Comparison of ENCODE assay signal across 8 mouse cellular contexts in the genomic region with DNA sequence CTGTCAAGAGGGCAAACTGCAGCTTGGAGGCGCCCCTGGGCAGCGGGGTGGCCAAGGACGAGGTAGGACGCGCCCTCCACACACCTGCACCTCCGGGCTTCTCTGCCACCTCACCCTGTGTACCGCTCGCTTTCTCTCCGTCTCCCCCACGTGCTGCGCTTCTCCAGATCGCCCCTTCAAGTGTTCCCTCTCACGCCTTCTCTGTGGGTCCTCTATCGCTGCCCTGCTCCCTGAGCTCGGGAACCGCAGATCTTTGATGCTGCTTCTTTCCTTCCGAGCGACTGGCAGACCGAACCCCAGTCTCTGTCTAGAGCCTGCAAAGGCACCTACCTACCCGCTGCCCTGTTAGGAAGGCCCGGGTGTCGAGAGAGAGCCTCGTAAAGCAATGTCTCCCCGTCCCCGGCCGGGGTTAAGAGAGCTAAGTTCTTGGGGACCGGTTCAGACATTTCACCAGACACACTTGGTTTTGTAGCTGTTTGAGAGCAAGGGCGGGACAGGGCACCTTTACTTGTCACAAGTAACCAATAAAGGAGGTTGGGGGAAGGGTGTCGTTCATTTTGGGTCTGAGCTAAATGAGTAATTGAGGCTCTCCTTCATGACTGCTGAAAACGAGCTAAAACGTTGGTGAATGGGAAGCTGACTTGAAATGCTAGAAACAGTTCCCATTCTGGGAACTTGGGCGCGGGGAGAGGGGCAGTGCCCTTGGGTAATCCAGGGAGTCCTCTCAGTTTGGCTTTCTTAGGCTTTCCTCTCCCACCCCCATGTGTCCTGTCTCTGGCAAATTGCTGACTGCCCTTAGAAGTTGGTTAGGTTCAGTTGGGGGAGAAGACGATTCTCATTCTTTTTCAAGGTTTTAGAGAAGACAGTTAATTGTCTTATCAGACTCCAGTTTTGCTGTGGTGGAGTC.
DNase-seq lines count a peak whose midpoint lies in the region; ATAC-seq and TF ChIP-seq lines count a peak whose summit lies in the region.

No protein-coding gene starts in this region.

- no peaks in the 10 kb centered on the region for H3K9me3 ChIP-seq in forebrain, embryonic 15.5 days
- no peaks in the 10 kb centered on the region for H3K9me3 ChIP-seq in kidney, embryonic 16.5 days (ENCODE audit: low read length)
- H3K9me3 ChIP-seq in midbrain, embryonic 12.5 days: no peaks in the 10 kb centered on the region

- H3K36me3 ChIP-seq in testis, adult 2 months (ENCODE audit: control insufficient read depth, insufficient read depth, low read length): no peaks in the 10 kb centered on the region
- no peaks in the 10 kb centered on the region for H3K36me3 ChIP-seq in forebrain, embryonic 15.5 days
- no peaks in the 10 kb centered on the region for H3K36me3 ChIP-seq in kidney, embryonic 16.5 days (ENCODE audit: insufficient read depth, low read length)
- H3K36me3 ChIP-seq in midbrain, embryonic 12.5 days: no peaks in the 10 kb centered on the region
- H3K36me3 ChIP-seq in splenic B cell, adult 2 months (ENCODE audit: control insufficient read depth, insufficient read depth, low read length, poor library complexity, severe bottlenecking): no peaks in the 10 kb centered on the region; the same call in 1 of the 2 replicates

- no peaks in the 10 kb centered on the region for H3K27me3 ChIP-seq in testis, adult 2 months (ENCODE audit: control insufficient read depth, insufficient read depth, low read length)
- H3K27me3 ChIP-seq in forebrain, embryonic 15.5 days: peaks cover 17% of the 10 kb centered on the region
- peaks cover 11% of the 10 kb centered on the region for H3K27me3 ChIP-seq in kidney, embryonic 16.5 days (ENCODE audit: insufficient read depth, low read length)
- H3K27me3 ChIP-seq in midbrain, embryonic 12.5 days: peaks cover 45% of the 10 kb centered on the region
- H3K27me3 ChIP-seq in splenic B cell, adult 2 months (ENCODE audit: control insufficient read depth, insufficient read depth, low read length, poor library complexity, severe bottlenecking): no peaks in the 10 kb centered on the region

- DNase-seq in cerebellum, adult 8-10 months: peak; percentile 56
- DNase-seq in cerebellum, adult 11 months: no peak
- no peak for DNase-seq in testis, postnatal 10 days (ENCODE audit: low spot score)
- peak; percentile 58 for DNase-seq in splenic B cell, adult 2 months (ENCODE audit: low read depth, low spot score)

- peaks cover 8% of the 10 kb centered on the region for H3K4me1 ChIP-seq in testis, adult 2 months (ENCODE audit: control insufficient read depth, insufficient read depth, low read length)
- peaks cover 15% of the 10 kb centered on the region for H3K4me1 ChIP-seq in forebrain, embryonic 15.5 days
- peaks cover 16% of the 10 kb centered on the region; the same call in 1 of the 2 replicates for H3K4me1 ChIP-seq in kidney, embryonic 16.5 days (ENCODE audit: insufficient read depth, low read length)
- peaks cover 14% of the 10 kb centered on the region for H3K4me1 ChIP-seq in midbrain, embryonic 12.5 days

- TF ChIP-seq POLR2A in testis, adult 2 months (IDR thresholded peaks at IDR 0.05; ENCODE audit: control insufficient read depth, low read depth, low read length): no peak

- peak overlapping the region; percentile 73 for H3K4me3 ChIP-seq in testis, adult 2 months (ENCODE audit: control insufficient read depth, low read depth, low read length)
- peak overlapping the region; percentile 58 for H3K4me3 ChIP-seq in forebrain, embryonic 15.5 days
- peak overlapping the region; percentile 58 for H3K4me3 ChIP-seq in kidney, embryonic 16.5 days (ENCODE audit: low read length)
- H3K4me3 ChIP-seq in midbrain, embryonic 12.5 days: peak overlapping the region; percentile 55

- H3K27ac ChIP-seq in testis, adult 2 months (ENCODE audit: control insufficient read depth, insufficient read depth, low read depth, low read length): no peak overlapping the region
- H3K27ac ChIP-seq in forebrain, embryonic 15.5 days (replicated peaks): no peak overlapping the region
- H3K27ac ChIP-seq in kidney, embryonic 16.5 days (ENCODE audit: low read length): no peak overlapping the region
- H3K27ac ChIP-seq in midbrain, embryonic 12.5 days (replicated peaks): no peak overlapping the region

- H3K9ac ChIP-seq in forebrain, embryonic 15.5 days (replicated peaks): peak overlapping the region; percentile 49
- peak overlapping the region; percentile 55 for H3K9ac ChIP-seq in kidney, embryonic 16.5 days (replicated peaks; ENCODE audit: low read length)
- peak overlapping the region; percentile 47; the same call in 1 of the 2 replicates for H3K9ac ChIP-seq in midbrain, embryonic 12.5 days (replicated peaks)

- WGBS in forebrain, embryonic 15.5 days: 3% methylated on average over 34 of the region's 34 CpGs
- WGBS in kidney, embryonic 16.5 days: 2% methylated on average over 34 of the region's 34 CpGs
- 5% methylated on average over 34 of the region's 34 CpGs for WGBS in midbrain, embryonic 12.5 days

- H3K4me2 ChIP-seq in forebrain, embryonic 15.5 days (replicated peaks): peak overlapping the region; percentile 98
- peak overlapping the region; percentile 85 for H3K4me2 ChIP-seq in kidney, embryonic 16.5 days (replicated peaks; ENCODE audit: low read depth, low read length)
- H3K4me2 ChIP-seq in midbrain, embryonic 12.5 days (replicated peaks): peak overlapping the region; percentile 96

- peak; percentile 69 for ATAC-seq in forebrain, embryonic 15.5 days (replicated peaks)
- ATAC-seq in kidney, embryonic 16.5 days (ENCODE audit: low FRiP score, low TSS enrichment): peak; percentile 62
- ATAC-seq in midbrain, embryonic 12.5 days (ENCODE audit: low FRiP score, low read depth): peak; percentile 38; the same call in 1 of the 2 replicates

- no peak for TF ChIP-seq CTCF in testis, adult 2 months (IDR thresholded peaks at IDR 0.05; ENCODE audit: control insufficient read depth, insufficient read depth, insufficient replicate concordance, low read depth, low read length)

Comparison
In these comparisons a context has a peak if more than half of its experiments do, and no peak if none do; other contexts are left out.
1. DNase-seq: peak in cerebellum, adult 8-10 months (single experiment) and splenic B cell, adult 2 months (single experiment); none in cerebellum, adult 11 months (single experiment) and testis, postnatal 10 days (single experiment).
2. Peak in every context shown above with its lines, with median percentiles within 50 percentile points of each other: H3K4me3 ChIP-seq, ATAC-seq, H3K4me2 ChIP-seq and H3K9ac ChIP-seq.